Mouse (Mus musculus) liver (tissue): Measurements from ENCODE around the gene Ostf1.

Experiments used
- DNase-seq: peaks from one replicate; pipeline ENCODE4 v3.0.0-alpha.2; 2020; ENCODE audit warnings: mixed read lengths

Gene Ostf1

GRCm38 (mm10) chr19:18557708-18558107, 73.9 kb downstream of the Ostf1 start:
- DNase-seq, result no peak

- no peak for DNase-seq
Measured at GRCm38 (mm10) chr19:18555645-18556044, 76.0 kb downstream of the Ostf1 start.

DNA sequence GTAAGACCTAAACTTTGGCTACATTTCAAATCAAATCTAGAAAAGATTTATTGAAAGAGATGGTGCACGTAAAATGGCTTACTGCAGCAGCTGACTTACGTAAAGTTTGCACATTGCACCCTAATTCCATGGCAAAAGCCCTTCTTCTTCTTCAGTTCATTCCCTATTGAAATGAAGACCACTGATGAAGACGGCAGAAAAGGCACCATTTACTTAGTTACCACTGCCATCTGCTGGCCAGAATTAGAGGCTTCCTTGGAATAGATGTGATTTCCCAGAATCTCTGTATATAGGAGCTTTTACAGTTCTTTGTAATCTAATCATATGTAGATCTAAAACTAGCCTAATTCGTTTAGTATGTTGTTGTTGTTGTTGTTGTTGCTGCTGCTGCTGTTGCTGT, 83.0 kb downstream of the Ostf1 start:
- DNase-seq, result peak; percentile 29
